Mouse (Mus musculus): ENCODE results near the gene Nudcd2.
A peak's percentile ranks its signal among the peaks of the same experiment; 100 is the strongest.

Nudcd2 gene

DNA sequence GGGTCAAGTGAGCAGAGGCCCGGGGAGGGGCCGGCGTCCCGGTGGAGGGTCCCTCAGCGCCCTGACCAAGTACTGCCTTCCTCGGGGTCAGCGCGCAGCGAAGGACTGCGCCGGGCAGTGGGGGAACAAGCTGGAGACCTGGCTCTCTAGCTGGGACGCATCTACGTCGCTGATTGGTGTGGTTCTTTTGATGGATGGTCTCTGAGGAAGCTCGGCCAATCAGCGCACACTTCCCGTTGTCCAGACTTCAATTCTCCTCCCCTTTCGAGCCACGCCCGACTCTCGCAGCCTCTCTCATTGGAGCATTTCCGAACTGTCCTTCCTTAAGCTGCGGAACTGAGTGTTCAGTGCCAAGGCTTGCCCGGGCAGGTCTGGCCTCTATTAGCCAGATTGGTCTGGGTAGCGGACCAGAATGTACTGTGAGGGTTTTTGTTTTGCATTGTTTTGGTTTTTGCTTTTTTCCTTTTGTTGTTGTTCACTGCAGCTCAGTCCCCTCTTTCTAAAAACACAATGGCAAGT is 21.7 kb downstream of the Nudcd2 start, which contains the start of gene Ccng1:
TSS of gene Ccng1 (minus strand) at position 203 of the 519 bp plus-strand sequence.
- DNase-seq (ENCODE audit: low spot score), result peak; percentile 95

DNA sequence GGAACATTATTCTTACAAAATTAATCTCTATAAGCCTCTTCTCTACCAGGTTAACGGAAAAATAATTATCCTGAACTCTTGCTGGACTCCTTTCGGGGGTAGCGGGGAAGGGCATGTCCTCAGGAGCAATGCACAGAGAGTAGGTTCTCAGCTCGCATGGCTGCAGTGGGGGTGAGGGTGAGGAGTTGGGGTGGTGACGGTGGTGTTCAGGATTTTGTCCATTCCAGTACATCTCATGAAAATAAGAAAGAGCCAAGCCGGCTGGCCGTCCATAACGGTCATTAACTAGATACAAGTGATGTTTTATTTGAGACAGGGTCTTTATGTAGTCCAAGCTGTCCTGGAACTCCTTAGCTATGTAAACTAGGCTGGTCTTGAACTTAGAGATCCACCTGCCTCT is 22.5 kb downstream of the Nudcd2 start:
- no peak for DNase-seq (ENCODE audit: low spot score)

DNA sequence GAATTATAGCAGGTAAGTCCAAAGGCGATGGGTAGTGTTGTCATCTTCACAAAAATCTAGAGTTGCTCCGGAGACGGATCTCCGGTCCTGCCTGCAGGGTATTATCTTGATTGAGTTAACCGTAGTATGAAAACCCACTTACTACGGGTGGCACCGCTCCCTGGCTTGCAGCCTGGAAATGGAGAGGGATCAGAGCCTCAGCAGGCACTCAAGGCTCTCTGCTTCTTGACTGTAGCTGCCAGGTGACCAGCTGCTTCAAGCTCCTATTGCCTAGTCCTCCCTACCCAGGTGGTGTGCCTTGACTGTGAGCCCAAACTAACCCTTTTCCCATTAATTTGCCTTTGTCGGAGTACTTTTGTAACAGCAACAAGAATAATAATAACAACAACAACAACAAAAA is 26.4 kb downstream of the Nudcd2 start:
- no peak for DNase-seq (ENCODE audit: low spot score)

DNA sequence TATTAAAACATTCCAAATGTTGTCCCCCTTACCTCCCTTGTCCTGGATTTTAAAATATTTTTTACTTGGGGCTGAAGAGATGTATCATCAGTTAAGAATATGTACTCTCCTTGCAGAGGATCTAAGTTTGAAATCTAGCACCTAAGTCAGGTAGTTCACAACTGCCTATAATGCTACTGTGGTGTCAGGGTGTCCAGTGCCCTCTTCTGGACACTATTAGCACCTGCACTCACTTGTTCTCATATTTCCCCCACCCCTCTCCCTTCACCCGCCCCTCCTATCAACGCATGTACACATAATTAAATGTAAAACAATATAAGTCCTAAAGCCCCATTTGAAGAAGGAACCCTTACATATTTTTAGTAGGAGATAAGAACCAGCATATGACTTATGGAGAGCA is 29.9 kb downstream of the Nudcd2 start:
- peak; percentile 34 for DNase-seq (ENCODE audit: low spot score)

DNA sequence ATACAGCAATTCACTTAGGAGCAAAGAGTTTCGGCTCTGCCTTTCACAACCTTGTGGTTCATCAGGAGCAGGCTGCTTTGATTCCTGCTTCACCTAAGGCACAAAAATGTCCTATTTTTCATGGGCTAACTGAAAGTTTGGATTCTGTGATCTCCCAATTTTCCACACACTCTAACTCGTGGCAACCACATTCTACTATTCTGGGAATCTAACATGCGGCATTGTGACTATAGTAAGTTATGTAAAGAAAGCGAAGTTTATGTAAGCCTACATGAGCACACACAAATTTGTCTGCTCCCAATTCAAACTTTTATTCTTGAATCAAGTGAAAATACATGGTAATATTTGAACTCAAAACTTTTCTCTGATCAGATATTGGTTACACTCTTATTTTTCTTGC is 31.2 kb downstream of the Nudcd2 start:
- DNase-seq (ENCODE audit: low spot score), result no peak

DNA sequence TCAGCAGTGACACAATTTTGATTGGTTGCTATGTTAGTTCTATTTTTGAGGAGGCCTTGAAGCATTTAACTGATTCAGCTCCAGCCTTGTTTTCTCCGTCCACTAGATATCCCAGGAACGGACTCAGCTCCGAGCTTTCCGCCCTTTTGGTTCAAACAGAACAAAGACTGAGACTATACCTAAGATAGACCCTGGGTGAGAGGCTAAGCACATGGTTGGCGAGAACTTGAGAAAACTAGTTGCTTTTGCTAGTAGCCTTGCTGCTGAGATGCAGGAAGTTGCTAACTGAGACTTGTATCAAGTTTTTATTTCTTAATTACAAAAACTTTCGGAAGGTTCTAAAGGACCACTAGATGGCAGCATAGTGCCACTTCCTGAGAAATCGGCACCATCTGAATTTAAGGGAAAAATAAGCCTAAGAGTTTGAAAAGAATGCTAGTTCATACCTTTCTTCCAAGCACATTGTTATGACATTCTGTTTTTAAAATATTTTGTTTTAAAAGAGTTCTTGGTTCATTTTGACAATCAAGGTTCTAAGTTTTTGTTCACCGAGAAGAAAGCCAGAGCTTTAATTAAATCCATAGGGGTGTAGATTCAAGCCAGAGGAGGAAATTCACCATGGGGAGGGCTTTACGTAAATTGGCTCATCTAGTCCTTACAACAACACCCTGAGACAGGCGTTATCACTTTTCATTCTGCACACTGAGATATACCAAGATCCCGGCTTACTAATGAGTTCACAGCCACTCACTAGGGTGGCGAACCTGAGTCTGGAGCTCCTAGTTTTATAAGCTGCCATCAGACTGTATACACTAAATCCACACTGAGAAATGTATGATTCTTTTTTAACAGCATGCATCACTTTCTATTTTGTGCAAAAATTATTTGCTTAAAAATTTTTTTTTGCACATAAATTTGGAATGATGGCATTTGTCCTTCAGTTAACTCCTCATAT is 42.1 kb downstream of the Nudcd2 start:
- peak; percentile 81 for DNase-seq (ENCODE audit: low spot score)

DNA sequence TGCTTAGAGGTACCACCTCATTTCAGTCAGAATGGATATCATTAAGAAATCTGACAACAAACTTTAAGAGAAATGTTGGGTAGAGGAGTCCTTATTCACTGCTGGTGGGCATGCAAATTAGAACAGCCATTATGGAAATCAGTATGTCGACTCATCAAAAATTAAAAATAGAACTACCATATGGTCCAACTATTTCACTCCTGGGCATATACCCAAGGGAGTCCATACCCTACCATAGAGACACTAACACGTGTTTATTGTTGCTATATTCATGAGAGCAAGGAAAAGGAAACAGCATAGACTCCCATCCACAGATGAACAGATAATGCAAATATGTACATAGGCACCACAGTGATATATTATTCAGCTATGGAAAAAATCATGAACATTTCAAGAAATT is 48.4 kb downstream of the Nudcd2 start:
- no peak for DNase-seq (ENCODE audit: low spot score)

DNA sequence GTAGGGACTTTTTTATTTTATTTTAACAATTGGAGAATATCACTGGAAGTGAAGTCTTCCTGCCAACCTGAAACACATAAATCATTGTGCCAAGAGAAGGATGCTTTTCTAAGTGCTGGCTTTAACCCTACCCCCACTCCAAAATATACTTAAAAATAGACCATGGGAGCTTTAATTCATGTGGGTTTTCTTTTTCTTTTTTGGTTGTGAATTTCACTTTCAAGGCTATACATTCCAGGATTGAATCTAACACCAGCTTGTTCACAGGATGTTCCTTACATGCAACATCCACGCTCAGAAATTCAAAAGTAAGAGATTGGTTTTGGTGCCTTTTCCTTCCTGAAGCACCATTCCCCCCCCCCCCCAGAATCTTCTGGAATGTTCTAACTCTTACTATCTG is 49.9 kb downstream of the Nudcd2 start:
- DNase-seq (ENCODE audit: low spot score), result no peak

DNA sequence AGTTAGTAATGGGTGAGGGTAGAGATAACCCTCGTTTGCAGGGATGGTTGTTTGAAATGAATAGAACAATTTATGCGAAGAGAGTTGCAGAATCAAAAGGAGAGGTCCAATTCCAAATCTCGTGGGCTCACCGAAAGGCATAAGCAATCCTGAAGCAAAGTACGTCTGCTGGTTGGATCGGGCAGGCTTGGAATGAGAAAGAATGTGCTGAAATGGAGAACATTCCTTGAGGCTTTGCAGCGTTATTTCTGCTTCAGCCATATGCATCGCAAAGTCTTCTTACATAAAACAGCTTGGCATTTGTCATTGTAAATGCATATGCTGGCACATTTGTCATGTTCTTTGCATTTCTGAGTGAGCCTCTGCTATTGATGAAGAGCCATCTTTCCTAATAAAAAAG is 50.9 kb downstream of the Nudcd2 start:
- no peak for DNase-seq (ENCODE audit: low spot score)

DNA sequence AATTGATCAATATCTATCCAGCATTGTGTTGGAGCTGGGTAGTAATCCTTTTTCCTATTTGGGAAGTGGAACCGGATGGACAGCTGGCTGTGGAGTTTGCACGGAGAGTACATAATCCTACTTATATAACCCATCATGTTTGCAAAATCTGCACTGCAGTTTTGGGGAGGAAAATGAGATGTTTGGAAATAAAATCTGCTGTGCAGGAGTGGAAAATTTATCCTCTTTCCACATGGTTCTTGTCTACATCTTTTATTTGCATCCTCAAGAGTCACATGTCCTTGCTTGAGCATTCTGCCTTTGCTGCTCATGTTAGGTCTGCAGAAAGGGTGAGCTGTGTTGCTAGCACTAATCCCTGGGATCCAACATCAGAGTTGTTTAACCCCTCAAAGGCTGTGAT is 53.4 kb downstream of the Nudcd2 start:
- no peak for DNase-seq (ENCODE audit: low spot score)
